Mouse (Mus musculus) lung, embryonic 16.5 days (tissue): Measurements from ENCODE around the gene Col5a3. TPM values are rescaled to one million over a fixed set of nuclear protein-coding genes. Genes with fewer than 3 reads are reported as not detected.

Source experiments
- ATAC-seq: fragments of 200-750 bp; cut with Nextera tagmentation; 2 replicates; pipeline ENCODE4 v1.8.0; 2017; ENCODE audit warnings: low read depth, mild to moderate bottlenecking, moderate library complexity
- H3K27ac ChIP-seq: fragments of 300-500 bp; sonication (generic); 2 replicates; pipeline ENCODE4 v1.5.1; 2014; ENCODE audit warnings: mild to moderate bottlenecking, control low read depth, low read length
- H3K27me3 ChIP-seq: fragments of 300-500 bp; sonication (generic); 2 replicates; pipeline ENCODE4 v1.6.1; 2014; ENCODE audit warnings: low read depth, low read length, mixed read lengths; ENCODE audit not compliant: control insufficient read depth, insufficient read depth
- H3K36me3 ChIP-seq: fragments of 300-500 bp; sonication (generic); 2 replicates; pipeline ENCODE4 v1.6.1; 2014; ENCODE audit warnings: low read length; ENCODE audit not compliant: control insufficient read depth, insufficient read depth
- H3K4me1 ChIP-seq: fragments of 300-500 bp; sonication (generic); replicated peaks from 2 replicates; pipeline ENCODE4 v1.6.1; 2014; ENCODE audit warnings: low read length, mixed read lengths; ENCODE audit not compliant: control insufficient read depth, insufficient read depth
- H3K4me2 ChIP-seq: fragments of 300-500 bp; sonication (generic); 2 replicates; pipeline ENCODE4 v1.6.1; 2014; ENCODE audit warnings: low read depth, low read length, control low read depth
- H3K4me3 ChIP-seq: fragments of 300-500 bp; sonication (generic); 2 replicates; pipeline ENCODE4 v1.5.1; 2014; ENCODE audit warnings: mild to moderate bottlenecking, low read length, control low read depth
- H3K9ac ChIP-seq: fragments of 300-500 bp; sonication (generic); 2 replicates; pipeline ENCODE4 v1.6.1; 2014; ENCODE audit warnings: low read length, control low read depth
- H3K9me3 ChIP-seq: fragments of 300-500 bp; sonication (generic); 2 replicates; pipeline ENCODE4 v1.6.1; 2016; ENCODE audit warnings: low read length; ENCODE audit not compliant: control insufficient read depth
- WGBS: fragments of 180-500 bp; shearing (Covaris S2); extraction: QIAGEN DNeasy Blood & Tissue Kit; methylation state at CpG from one replicate; pipeline ENCODE4 v1.1.7; 2014; 5-methylcytosine and 5-hydroxymethylcytosine counted together
- polyA plus RNA-seq: library from polyadenylated mRNA; unstranded; fragments of >200 nt; fragmentation: Nextera tagmentation; extraction: Ambion mirVana; gene quantifications from 2 replicates; pipeline ENCODE4 v1.2.1, GENCODE M21; 2015

Gene Col5a3
- polyA plus RNA-seq, 1 experiment from 2014 or later = 1.2 TPM

GRCm38 (mm10) chr9:20745129-20745966, 69.5 kb downstream of the Col5a3 start:
- H3K9me3 ChIP-seq = 0 out of 2 replicates have a peak, but pooled peaks cover 3% of the 10 kb centered on the region
- H3K4me1 ChIP-seq = peaks cover 3% of the 10 kb centered on the region; the same call in 1 of the 2 replicates
- WGBS = 8% methylated on average over 17 of the region's 17 CpGs
- ATAC-seq = no peak
- H3K9ac ChIP-seq = no peak overlapping the region
- H3K36me3 ChIP-seq = no peaks in the 10 kb centered on the region
- H3K27ac ChIP-seq = no peak overlapping the region
- H3K4me2 ChIP-seq = peak overlapping the region; percentile 66
- peaks cover 45% of the 10 kb centered on the region for H3K27me3 ChIP-seq
- peak overlapping the region; percentile 39 for H3K4me3 ChIP-seq

DNA sequence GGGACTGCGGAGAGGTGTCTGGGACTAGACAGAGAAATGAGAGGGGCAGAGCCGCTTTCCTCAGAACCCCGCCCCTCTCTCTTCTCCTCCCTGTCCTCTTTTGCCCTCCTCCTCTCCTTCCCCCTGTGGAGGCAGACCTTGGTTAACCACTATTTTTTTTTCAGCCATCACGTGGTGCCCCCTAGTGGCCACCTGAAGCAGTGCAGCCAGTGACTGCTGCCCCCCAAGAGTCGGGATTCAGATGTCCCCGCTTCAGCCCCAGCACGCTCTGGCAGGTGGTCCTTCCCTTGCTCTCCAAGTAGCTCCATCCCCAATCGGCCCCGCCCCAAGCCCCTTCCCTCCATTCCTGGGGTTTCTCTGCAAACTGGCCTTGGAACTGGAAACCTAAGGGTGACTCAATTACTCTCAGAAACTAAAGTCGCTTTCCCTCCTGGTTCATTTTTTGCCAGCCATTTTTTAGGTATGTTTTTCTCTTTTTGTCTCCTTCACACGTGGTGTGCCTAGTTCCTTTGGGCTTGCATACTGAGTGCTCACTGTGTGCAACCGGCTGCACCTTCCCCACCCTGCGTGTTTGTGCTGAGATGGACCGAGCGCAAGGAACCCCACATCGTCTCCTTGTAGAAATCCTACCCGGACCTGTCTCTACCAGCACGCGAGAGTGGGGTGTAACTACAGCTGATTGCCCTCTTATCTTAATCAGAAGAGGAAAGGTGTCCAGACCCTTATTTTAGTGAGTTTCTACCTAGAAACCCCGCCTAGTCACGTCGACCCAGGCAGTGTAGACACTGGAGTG, 70.7 kb downstream of the Col5a3 start:
- Histone ChIP-seq H3K36me3 (no peaks in the 10 kb centered on the region), H3K9ac (no peak overlapping the region), H3K9me3 (0 out of 2 replicates have a peak, but pooled peaks cover 3% of the 10 kb centered on the region), H3K4me1 (peaks cover 3% of the 10 kb centered on the region; the same call in 1 of the 2 replicates), H3K4me3 (no peak overlapping the region), H3K27ac (no peak overlapping the region), H3K27me3 (peaks cover 48% of the 10 kb centered on the region), H3K4me2 (no peak overlapping the region)
- no peak for ATAC-seq
- WGBS = 11% methylated on average over 22 of the region's 22 CpGs

DNA sequence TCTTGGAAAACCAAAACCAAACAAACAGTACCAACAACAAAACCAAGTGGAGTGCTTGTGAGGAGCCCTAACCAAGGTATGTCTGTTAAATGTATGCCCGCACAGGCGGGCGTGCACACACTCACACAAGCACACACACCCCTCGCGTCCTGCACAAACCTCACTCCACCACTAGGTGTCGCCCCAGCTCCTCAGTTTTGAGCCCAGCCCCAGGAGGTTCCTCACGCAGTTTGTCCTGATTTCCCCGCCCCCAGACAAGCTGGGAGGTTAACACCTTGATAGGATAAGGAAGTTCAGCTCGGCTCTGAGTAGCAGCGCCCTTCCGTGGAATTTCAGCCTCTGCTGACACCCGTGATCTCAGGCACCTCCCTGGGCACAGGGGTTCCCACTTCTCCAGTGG, 74.5 kb downstream of the Col5a3 start:
- H3K27ac ChIP-seq = no peak overlapping the region
- peaks cover 27% of the 10 kb centered on the region for H3K27me3 ChIP-seq
- ATAC-seq = peak; percentile 87
- 0 out of 2 replicates have a peak, but pooled peaks cover 3% of the 10 kb centered on the region for H3K9me3 ChIP-seq
- H3K4me1 ChIP-seq = peaks cover 3% of the 10 kb centered on the region; the same call in 1 of the 2 replicates
- 0 out of 2 replicates have a peak overlapping the region, but pooled peaks have one; percentile 9 for H3K4me3 ChIP-seq
- 0% methylated on average over 12 of the region's 12 CpGs for WGBS
- H3K9ac ChIP-seq = peak overlapping the region; percentile 36; the same call in 1 of the 2 replicates
- peak overlapping the region; percentile 42; the same call in 1 of the 2 replicates for H3K4me2 ChIP-seq
- H3K36me3 ChIP-seq = no peaks in the 10 kb centered on the region

- 43% methylated on average over 8 of the region's 8 CpGs for WGBS
- ATAC-seq = no peak
These were observed 76.4 kb downstream of the Col5a3 start for GRCm38 (mm10) chr9:20738251-20738999.

GRCm38 (mm10) chr9:20737227-20737626, 77.6 kb downstream of the Col5a3 start:
- Histone ChIP-seq H3K9me3 (no peaks in the 10 kb centered on the region), H3K4me3 (no peak overlapping the region), H3K9ac (no peak overlapping the region), H3K36me3 (no peaks in the 10 kb centered on the region), H3K4me1 (peaks cover 3% of the 10 kb centered on the region; the same call in 1 of the 2 replicates), H3K27me3 (peaks cover 3% of the 10 kb centered on the region; the same call in 1 of the 2 replicates), H3K27ac (no peak overlapping the region), H3K4me2 (no peak overlapping the region)
- WGBS = 84% methylated on average over 2 of the region's 2 CpGs
- ATAC-seq = no peak

More at GRCm38 (mm10) chr9:20738251-20738999, 76.4 kb downstream of the Col5a3 start:
- H3K9ac ChIP-seq = no peak overlapping the region
- H3K9me3 ChIP-seq = no peaks in the 10 kb centered on the region
- no peak overlapping the region for H3K4me3 ChIP-seq
- no peak overlapping the region for H3K27ac ChIP-seq
- no peak overlapping the region for H3K4me2 ChIP-seq
- H3K27me3 ChIP-seq = peaks cover 7% of the 10 kb centered on the region
- H3K36me3 ChIP-seq = no peaks in the 10 kb centered on the region
- H3K4me1 ChIP-seq = peaks cover 3% of the 10 kb centered on the region; the same call in 1 of the 2 replicates

- Histone ChIP-seq H3K4me3 (no peak overlapping the region), H3K27ac (no peak overlapping the region), H3K4me1 (no peaks in the 10 kb centered on the region), H3K27me3 (peaks cover 3% of the 10 kb centered on the region; the same call in 1 of the 2 replicates), H3K36me3 (no peaks in the 10 kb centered on the region), H3K4me2 (no peak overlapping the region), H3K9me3 (no peaks in the 10 kb centered on the region), H3K9ac (no peak overlapping the region)
- 60% methylated on average over 3 of the region's 3 CpGs for WGBS
- no peak for ATAC-seq
These were observed 80.2 kb downstream of the Col5a3 start for GRCm38 (mm10) chr9:20734692-20735091.

DNA sequence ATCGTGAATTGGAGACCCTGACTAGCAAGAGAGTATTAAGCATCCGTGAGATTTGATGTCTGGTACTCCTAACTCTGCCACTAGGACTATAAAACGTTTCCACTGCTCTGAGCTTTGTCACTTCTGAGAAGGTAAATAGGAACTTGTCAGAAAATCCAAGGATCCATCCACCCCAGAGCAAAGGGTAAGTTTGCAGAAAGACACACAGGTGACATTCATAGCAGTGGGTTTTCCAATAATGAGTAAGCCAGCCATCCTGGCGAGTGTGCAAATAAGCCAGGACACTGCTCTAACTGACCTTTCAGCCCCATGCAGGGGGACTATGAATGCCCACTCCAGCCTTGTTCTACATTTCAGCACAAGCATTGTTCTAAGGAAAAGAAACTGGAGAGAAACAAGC, 83.1 kb downstream of the Col5a3 start:
- Histone ChIP-seq H3K9me3 (no peaks in the 10 kb centered on the region), H3K36me3 (no peaks in the 10 kb centered on the region), H3K27me3 (peaks cover 25% of the 10 kb centered on the region), H3K9ac (no peak overlapping the region), H3K4me3 (no peak overlapping the region), H3K4me2 (no peak overlapping the region), H3K27ac (no peak overlapping the region), H3K4me1 (peaks cover 9% of the 10 kb centered on the region)
- no peak for ATAC-seq
- 50% methylated on average over 4 of the region's 4 CpGs for WGBS

GRCm38 (mm10) chr9:20729451-20729850, 85.4 kb downstream of the Col5a3 start:
- no peak overlapping the region for H3K4me3 ChIP-seq
- no peak overlapping the region for H3K4me2 ChIP-seq
- H3K4me1 ChIP-seq = peaks cover 15% of the 10 kb centered on the region
- no peaks in the 10 kb centered on the region for H3K36me3 ChIP-seq
- H3K27ac ChIP-seq = no peak overlapping the region
- no peaks in the 10 kb centered on the region for H3K9me3 ChIP-seq
- ATAC-seq = no peak
- 35% methylated on average over 6 of the region's 6 CpGs for WGBS
- peaks cover 48% of the 10 kb centered on the region for H3K27me3 ChIP-seq
- H3K9ac ChIP-seq = no peak overlapping the region
